Mouse (Mus musculus): ENCODE measurements around the gene Man1b1.

Gene Man1b1

DNA sequence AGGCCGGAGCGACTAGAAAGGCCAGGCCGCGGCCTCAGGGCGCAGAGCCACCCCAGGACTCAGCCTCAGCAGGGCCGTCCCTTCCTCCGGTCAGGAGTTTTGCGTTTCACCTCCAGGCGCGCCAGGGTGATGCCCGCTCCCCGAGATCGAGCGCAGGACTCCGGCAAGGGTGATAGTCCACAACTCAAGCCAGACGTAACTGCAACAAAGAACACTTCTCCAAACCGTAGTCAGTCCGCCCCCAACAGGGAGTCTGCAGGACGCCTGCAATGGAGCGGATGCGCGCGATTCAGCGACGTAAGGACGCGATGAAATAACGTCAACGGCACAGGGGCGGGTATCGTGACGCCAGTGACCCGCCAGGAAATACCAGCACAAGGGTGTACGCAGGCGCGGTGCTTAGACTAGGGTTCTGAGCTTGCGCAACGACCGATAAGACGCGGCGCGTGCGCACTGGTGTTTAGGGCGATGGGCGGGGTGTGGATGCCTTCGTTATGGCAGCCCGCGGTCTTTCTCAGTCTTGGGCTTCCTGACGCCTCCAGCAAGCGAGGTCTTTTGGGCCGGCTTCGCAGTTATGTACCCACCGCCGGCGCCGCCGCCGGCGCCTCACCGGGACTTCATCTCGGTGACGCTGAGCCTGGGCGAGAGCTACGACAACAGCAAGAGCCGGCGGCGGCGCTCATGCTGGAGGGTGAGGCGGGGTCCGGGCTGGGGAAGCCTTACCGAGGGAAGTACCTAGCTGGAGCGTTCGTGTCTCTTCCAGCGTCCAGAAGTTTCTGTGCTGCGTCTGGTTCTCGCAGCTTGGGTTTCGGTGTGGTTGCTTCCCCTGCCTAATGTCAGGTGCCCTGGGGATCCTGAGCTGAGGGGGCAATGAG is at the start of gene Man1b1:
Gene Man1b1 (plus strand): TSS at position 53 of the 875 bp plus-strand sequence.
- peak; percentile 99 for DNase-seq (ENCODE audit: extremely low spot score, low spot score)

DNA sequence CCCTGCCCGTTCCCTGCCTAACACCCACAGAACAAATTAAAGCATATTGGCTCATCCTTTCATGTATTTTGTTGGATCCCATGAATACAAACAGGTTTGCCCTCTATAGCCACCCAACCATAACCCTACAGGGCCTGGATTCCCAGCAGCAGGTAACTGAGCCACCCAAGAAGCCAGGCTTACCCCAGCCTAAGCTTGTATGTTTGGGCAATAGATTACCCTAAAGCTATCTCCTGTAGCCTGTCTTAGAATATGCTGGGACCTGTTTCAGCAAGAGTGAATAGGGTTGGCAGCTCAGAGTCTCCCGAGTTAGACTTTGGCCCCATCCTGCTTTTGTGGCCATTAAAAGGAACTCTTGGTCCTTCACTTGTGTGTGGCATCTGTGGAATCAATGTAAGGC is 46.6 kb upstream of the Man1b1 start:
- no peak for DNase-seq (ENCODE audit: extremely low spot score, low spot score)

DNA sequence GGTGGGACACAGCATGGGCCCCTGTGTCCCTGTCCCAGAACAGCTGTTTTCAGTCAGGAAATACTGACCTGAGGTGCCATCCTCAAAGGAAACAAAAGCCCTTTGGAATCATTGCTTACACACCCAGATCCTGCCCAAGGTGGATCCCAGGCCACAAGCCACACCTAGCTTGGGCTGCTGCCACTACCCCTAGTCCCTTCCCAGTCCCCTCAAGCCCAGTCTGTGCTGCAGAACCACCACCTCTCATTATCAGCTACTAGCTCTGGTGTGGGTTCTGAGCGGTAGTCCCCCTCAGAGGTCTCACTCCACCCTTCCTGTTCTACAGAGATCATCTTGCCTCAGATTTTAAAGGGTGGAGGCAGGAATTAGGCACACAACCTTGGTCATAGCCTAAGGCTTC is 45.8 kb upstream of the Man1b1 start:
- no peak for DNase-seq (ENCODE audit: extremely low spot score, low spot score)

DNA sequence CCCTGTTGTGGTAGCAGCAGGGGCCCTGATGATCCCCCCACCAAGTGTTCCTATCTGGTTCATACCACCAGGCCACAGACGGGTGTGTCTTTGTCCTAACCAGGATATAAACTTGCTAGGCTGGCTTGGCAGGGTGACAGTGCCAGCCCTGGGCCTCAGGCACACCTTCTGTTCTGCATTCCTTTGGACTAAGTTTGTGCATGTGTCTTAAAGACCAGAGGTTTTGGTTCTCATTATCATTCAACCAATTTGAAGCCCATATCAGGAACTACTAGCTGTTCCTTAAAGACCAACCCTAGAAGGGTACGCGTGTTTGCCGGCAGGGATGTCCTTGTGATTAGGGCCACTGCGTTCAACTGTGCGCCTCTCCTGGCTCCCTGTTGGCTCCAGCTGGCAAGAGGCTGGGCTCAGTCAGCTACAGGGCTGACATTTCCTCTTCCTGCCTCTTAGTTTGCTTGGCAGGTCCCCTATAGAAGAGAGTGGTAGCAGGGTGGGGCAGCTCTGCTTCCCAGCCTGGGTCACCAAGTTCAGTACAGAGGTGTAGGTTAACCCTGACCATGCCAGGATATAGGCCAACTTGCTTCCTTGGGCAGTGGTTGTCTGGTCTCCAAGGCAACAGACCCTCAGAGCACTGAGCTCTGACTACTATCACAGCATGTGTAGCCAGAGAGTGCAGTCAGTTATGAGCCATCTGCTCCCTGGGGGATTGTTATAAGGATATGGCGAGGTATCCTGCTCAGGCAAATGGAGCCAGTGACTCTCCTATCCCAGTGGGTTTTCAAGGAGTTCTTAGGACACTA is 45.1 kb upstream of the Man1b1 start:
- no peak for DNase-seq (ENCODE audit: extremely low spot score, low spot score)

DNA sequence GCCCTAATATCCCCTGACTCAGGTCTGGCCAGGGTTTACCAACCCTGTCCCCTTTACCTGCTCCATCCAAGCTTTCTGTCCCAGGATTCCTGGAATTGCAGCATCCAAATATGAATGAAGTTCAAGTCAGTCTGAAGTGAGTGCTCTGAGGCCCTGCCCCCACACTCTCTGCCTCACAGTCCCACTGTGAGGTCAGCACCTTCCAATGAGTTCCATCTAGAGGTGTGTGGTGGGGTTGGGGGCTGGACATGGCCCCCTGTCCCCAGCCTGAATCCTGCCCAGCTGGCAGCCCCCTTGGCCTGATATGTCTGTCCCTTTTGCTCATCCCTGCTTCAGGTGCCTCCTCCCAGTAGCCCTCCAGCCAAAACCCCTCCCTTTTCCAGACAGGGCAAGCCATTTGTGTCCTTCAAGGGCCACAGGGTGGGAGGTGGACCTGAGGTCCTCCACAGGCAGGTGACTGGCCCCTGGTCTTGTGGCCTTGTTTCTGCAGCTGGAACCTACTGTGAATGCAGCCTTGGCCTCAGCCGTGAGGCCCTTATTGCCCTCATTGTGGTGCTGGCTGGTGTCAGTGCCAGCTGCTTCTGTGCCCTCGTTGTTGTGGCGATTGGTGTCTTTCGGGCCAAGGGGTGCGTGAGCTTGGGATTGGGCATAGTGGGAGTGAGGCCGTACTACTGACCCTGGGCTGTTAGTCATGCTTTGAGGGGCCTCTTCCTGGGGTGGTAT is 44.0 kb upstream of the Man1b1 start, which contains the start of gene Tmem210:
Gene Tmem210 (plus strand): TSS at position 219 of the 723 bp plus-strand sequence.
- no peak for DNase-seq (ENCODE audit: extremely low spot score, low spot score)

DNA sequence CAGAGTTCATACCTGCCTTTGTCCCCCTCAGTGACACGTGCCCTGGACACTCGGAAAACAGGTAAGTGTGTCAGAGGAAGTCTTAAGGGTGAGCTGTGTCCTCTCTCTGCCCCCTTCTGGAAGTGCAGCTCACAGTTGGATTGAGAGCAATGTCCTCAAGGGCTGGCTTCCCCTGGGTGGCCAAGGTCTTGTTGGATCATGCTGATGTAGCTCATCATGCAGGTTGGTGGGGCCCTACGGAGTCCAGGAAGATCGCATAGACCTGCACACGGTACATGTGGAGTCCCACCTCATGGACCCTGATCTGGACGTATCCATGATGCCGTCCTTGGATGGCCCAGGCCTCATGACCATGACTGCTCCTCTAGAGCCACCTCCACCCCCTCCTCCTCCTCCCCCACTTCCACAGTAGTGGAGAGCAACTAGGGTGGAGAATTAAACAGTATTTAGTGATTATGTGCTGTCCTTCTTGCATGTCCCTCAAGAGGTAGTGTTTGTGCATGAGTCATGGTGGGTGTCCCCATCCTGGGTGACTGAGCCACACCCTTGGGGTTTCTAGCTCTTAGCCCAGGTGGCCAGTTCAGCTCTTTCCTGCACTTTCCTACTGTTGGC is 43.3 kb upstream of the Man1b1 start:
- no peak for DNase-seq (ENCODE audit: extremely low spot score, low spot score)

DNA sequence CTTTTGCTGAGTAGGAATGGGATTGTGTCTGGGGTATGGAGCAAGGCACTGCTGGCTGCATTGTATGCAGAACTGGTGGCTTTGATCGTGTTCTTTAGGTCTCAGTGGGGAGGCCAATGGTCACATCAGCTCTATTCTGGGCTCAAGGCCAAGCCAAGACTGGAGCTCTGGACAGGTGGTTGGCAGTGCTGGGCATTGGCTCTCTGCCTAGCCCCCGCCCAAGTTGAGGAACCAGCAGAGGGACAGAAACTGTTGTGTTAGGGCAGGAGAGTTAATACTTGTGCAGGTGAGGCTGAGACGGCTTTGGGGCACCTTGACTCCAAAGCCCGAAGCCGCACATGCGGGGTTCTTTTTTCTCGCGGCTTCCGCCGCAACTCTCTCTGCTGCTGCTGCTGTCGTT is 42.5 kb upstream of the Man1b1 start, which contains the start of gene Lrrc26:
Gene Lrrc26 (plus strand): TSS at position 265 of the 400 bp plus-strand sequence.
- DNase-seq (ENCODE audit: extremely low spot score, low spot score): no peak

DNA sequence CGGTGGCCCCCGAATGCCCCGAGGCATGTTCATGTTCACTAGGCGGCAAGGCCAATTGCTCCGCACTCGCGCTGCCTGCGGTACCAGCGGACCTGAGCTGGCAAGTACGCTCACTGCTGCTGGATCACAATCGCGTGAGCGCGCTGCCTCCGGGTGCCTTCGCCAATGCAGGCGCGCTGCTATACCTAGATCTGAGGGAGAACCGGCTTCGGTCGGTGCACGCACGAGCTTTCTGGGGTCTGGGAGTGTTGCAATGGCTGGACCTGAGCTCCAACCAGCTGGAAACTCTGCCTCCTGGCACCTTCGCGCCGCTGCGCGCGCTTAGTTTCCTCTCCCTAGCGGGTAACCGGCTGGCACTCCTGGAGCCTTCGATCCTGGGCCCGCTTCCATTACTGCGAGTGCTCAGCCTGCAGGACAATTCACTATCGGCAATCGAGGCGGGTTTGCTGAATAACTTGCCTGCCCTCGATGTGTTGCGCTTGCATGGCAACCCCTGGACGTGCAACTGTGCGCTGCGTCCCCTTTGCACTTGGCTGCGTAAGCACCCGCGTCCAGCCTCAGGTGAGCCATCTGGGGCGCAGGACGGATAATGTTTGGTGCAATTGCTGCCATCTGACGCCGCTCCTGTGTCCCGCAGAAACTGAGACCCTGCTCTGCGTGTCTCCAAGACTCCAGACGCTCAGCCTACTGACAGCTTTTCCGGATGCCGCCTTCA is 41.9 kb upstream of the Man1b1 start:
- DNase-seq (ENCODE audit: extremely low spot score, low spot score): no peak

DNA sequence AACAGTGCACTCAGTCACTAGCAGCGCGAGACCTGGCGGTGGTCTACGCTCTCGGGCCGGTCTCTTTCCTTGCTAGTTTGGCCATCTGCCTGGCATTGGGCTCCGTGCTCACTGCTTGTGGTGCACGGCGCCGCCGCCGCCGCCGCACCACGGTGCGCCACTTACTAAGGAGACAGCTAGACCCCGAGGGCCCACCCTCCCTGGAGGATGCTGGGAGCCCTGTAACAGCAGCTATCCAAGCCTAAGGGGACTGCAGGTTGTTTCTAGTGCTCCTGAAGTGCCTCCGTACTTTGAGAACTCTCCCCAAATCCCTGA is 41.4 kb upstream of the Man1b1 start:
- DNase-seq (ENCODE audit: extremely low spot score, low spot score): no peak

DNA sequence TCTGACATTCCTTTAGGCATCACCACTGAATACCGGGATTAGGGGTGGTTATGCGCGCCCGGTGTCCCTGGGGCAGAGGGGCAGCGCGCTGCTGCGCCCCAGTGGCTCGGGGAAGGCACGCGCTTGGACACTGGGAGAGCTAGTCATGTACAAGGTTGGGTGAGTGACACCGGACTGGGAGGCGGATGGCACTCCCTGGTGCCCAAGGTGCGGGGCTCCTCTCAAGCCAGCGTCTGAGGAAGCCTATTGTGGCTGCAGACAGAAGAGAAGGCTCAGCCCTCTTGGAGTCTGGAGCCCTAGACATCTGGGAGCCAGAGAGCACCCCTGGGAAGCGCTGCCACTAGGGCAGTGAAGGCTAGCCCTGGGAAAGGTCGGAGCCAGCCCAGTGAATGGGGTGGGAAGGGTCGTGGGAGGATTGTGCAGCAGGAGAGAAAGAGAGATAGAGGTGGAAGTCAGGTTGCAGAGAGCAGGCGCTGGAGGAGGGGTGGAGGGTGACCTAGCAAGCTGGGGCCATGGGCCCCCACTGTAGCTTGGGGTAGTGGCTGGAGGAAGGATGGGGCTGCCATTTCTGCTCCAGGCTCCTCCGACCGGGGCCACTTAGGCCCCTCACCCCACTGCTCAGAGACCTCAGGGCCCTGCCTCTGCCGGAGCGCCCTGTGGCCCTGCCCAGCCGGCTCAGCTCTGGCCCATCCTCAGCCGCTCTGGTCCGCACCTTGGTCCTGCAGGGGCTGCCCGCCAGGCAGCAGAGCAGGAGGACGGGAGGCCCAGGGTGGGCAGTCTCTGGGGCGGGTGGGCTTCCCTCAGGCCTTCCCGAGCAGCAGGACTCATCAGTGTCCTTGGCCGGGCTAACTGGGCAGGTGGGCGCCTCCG is 40.7 kb upstream of the Man1b1 start:
- peak; percentile 33 for DNase-seq (ENCODE audit: extremely low spot score, low spot score)

DNA sequence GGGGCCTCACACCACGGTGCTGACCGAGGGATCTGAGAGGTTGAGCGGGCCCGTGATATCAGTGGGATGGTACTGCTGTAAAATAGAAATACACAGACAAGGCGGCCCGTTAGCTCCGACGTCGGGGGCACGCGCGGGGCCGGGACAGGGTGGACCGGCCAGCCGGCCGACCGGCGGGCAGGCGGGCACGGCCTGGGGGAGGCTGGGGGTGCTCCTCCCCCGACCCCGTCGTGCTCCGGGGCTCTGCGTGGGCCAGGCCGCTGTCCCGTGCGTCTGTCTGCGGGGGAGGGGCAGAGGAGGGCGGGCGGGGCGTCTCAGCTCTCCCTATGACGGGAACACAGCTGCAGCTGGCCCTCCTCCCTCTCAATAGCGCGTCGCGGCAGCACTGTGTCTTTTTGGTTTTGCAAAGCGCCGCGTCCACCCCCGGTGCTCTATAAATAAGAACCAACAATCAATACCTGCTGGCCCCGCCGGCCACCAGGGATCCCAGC is 40.0 kb upstream of the Man1b1 start:
- no peak for DNase-seq (ENCODE audit: extremely low spot score, low spot score)

DNA sequence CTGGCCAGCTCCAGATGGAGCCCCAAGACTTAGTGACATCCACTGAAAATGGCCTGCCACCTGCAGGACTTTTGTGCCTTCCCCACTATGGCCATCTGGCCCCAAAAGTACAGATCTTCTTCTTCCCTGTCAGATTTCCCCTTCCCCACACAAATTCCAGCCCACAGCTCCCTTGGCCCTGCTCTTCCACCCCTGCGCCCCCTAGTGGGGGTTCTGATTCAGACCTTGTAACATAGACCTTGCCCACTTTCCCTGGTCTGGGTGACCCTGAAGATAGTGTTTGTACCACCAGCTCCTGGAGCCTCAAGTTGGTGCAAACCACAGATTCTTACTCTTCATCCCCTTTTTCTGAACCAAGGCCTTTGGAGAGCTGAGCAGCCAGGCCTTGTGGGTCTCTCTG is 39.3 kb upstream of the Man1b1 start:
- peak; percentile 85 for DNase-seq (ENCODE audit: extremely low spot score, low spot score)

DNA sequence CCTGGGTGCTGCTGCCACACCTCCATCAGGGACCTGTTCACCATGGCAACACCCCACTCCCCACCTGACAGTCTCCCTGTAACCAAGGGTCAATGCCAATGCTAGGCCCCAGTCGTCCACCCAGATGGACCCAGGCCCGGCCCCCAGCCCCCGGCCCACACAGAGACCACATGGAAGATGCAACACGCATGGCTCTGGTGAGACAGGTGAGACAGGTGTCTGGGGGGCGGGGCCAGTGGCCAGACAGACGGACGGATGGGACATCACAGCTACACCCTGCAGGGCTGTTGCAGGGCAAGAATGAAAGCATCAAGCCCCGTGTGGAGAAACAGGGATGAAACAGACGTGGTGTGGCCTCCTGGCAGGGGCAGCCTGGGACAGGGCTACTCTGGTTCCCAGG is 38.4 kb upstream of the Man1b1 start:
- DNase-seq (ENCODE audit: extremely low spot score, low spot score): no peak

DNA sequence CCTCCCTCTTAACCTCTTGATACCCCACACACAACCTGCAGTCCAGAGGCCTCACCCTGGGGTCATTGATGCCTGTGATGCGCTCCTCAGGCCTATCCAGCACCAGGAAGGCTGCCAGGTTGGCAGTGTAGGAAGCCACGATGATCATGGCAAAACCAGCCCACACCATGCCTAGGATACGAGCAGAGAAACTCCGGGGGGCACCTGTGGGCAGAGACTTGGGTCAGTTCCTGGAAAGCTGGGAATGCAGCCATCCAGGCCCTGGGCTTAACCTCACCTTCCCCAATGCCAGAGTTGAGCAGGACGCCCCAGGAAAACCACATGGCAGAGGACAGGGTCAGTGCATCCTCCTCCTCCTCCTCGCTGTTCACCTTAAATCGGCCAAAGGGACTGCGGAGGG is 35.0 kb upstream of the Man1b1 start:
- DNase-seq (ENCODE audit: extremely low spot score, low spot score): no peak

DNA sequence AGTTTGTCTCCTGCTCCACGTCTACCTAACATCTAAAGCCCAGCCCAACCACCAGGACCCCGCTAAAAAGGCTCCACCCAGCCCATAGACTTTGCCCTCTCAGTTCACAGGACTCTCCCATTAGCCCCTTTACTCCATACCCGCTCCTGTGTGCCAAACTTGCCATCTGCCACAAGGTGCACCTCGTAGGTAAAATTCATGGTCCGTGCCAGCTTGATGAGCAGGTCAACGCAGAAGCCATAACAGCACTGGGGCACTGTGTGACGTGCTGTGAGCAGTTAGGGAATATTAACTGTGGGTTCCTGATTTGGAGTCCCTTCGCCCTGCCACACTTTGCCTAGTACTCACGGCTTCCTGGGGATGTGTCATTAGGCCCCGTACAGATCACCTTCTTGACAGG is 34.1 kb upstream of the Man1b1 start:
- DNase-seq (ENCODE audit: extremely low spot score, low spot score): no peak

DNA sequence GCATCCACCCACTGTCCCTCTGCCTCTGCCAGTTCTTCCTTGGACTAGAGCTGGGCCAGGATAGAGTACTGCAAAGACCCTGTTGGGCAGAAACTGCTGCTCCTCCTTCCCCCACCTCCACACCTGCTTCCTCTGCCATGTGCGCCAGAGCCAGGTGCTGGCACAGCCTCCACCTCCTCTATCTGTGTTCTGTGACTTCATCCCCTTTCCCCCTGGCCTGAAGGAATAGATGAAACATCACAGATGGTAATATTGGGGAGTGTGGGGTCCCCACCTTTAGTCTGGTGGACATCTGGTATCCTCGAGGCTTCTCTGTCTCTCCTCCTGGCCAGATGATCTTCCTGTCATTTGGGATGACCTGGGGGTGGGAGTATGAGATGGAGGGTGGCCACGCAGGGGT is 28.7 kb upstream of the Man1b1 start:
- no peak for DNase-seq (ENCODE audit: extremely low spot score, low spot score)

DNA sequence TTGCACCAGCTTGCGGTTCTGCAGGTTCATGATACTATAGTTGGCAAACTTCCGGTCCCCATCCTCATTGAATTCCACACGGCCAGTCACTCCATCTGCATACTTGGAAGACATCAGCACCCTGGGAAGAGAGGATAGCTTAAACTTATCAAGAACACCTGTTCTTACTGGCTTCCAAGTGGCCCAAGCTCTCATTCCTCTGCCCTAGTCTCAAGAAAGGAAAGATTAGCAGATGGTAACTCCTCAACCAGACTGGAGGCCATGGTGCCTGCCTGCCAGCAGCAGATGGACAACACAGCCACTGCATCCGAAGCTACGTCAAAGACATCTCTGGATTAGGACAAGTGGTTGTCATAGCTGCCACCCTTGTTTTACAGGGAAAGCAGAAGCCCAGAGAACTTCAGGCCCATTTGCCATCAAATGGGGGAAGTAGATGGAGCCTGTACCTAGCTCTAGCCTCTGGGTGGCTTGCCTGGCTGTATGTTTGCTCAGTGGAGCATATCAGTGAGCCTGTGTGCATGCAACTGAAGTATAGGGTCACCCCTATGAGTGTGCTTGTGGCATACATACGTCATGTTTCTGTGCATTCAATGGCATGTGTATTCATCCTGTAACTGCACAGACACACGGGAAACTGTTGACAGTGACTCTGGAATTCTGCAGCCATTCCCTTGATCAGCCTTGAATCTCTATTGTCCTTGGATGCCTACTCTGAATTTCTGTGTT is 28.0 kb upstream of the Man1b1 start:
- no peak for DNase-seq (ENCODE audit: extremely low spot score, low spot score)

DNA sequence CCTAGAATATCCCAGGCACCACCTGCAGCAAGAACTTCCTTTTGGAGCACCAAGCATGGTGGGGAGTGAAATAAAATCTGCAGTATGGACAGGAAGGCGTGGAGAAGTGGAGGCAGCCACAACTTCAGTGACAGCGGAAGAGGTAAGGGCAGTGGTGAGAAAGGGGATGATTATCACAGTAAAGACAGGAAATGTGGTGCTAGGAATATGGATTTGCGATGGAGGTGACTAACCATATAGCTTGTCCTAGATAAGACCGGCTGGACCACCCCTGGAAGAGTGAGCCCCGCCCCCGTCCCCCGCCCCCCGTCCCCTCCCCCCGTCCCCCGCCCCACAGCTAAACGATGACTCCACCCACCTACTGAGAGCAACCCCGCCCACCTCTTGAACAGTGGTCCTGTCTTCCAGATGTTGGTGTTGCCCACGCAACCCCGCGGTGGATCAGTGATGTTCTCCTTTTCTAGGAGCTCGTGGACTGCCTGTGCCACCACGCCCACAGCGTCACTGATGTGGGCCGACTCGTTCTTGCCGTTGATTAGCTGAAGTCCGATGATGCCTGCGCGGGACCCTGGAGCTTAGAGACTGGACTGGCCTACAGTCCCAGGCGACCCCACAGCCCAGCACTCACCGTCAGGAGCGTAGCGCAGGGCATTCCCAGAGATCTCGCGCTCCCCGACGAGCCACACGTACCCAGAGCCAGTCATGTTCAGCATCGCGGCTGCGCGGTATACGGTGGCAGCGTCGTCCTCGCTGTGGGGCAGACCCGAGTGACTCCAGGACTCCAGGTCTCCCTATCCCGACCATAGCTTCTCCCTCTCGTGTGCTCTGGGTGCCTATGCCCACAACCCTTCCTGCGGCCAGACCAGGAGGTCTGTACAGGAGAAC is 27.2 kb upstream of the Man1b1 start:
- peak; percentile 63 for DNase-seq (ENCODE audit: extremely low spot score, low spot score)
